Mouse (Mus musculus) cerebellum, adult 8-10 months (tissue): ENCODE measurements around the gene Olfr702.

ENCODE experiments used
- DNase-seq: peaks from one replicate; pipeline ENCODE4 v3.0.0; 2022

Gene Olfr702

DNA sequence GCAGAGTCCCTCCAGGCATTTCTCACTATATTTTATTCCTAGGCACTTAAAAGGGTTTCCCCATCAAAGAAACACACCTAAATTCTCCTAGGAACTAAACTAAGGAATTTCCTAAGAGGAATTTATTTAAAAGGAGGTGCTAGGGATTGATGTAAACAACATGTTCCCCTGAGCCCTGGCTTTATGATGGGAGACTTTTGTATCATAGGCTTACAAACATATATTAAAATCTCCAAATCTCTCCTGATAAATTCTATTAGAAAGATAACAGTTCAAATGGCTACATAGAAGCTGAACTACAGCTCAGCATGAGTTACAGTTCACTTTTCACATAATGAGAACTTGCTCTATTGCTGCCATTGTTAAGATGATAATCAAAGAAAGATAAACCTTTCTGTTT, at the start of gene Olfr702:
TSS of gene Olfr702 (minus strand) at position 101 of the 400 bp plus-strand sequence.
- DNase-seq, result no peak

DNA sequence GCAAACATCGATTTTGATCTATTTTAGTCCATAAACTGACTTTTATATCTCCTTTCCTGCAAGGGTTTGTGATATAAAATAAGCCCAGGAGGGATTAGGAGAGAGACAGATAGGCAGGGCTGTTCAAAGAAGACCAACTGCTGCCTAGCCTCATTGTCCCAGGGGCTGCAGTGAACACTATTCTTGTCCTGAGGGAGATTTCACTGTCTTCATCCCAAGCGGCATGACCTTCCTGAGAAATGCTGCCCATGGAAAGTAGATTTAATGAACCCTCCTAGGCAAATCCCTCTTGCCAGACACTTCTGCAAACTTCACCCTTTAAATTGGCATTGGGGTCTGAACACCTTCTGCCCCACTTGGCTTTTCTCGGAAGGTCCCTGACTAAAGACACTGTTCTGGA, 43.1 kb upstream of the Olfr702 start, which contains the start of gene Olfr705:
TSS of gene Olfr705 (minus strand) at position 101 of the 400 bp plus-strand sequence.
- no peak for DNase-seq

- DNase-seq, result no peak
Measured at GRCm38 (mm10) chr7:106862885-106863284, 29.2 kb upstream of the Olfr702 start, which contains the start of gene Olfr704. Gene Olfr704 (plus strand): TSS chr7:106863185.

DNA sequence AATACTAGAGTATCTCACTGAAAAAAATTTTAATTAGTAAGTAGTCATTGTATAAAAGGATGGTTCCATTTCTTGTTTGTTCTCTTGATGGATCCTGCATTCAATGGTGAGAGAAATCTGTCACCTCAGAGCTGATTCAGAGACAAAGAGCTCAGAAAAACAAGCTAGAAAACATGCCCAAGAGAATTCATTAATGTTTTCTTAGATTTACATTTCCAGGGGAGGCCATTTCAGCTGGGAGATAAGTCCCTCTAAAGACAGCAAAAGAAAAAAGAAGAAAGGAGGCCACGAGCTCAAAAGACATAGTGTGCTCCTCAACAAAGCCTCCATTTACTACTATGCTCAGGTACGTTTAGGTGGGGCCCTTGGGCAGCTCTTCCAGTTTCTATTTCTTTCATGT, 9.4 kb upstream of the Olfr702 start, which contains the start of gene Olfr703:
TSS of gene Olfr703 (plus strand) at position 301 of the 400 bp plus-strand sequence.
- DNase-seq, result no peak

DNA sequence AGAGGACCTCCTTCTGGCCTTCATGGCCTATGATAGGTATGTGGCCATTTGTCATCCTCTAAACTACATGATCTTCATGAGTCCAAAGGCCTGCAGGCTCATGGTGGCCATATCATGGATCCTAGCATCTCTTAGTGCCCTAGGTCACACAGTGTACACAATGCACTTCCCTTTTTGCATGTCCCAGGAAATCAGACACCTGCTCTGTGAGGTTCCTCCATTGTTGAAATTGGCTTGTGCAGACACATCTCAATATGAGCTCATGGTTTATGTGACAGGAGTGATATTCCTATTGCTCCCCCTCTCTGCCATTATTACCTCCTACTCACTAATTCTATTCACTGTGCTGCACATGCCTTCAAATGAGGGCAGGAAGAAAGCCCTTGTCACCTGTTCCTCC, 15.3 kb downstream of the Olfr702 start:
- DNase-seq, result no peak

DNA sequence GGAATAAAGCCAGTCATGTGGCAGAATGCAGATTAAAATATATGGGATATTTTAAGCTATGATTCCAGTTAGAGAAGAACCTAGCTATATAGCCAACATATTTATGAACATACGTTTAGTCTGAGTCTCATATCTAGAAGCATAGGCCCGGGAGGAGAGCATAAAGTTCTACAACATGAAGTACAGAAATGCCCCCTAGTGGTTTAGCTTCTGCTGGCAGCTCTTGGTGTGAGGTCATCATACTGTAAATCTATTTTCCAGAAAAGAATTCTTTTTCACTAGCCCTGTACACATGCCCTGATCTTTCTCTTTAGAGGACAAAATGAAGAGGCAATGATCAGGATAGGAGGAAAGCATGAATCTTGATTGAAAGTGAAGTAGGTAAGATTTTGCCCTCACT, 17.9 kb downstream of the Olfr702 start:
- no peak for DNase-seq

DNA sequence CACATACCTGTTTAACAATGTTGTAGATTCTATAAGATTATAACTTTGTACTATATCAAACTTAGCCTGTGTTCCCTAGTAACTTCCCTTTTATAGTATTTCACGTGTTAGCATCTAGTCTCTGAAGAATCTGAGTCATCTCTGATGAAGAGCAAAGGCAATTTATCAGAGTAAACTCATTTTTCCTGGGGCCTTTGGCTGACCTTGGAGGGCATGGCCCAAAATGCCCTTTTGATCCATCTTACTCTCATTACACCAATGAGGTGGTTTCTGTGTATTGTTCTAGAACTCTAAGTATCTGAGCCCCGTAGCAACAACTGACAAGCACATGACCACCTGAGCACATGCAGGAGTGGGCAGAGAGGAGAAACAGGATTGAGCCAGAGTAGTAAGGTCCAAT, 19.9 kb downstream of the Olfr702 start, which contains the start of gene Olfr701:
TSS of gene Olfr701 (plus strand) at position 301 of the 400 bp plus-strand sequence.
- no peak for DNase-seq

GRCm38 (mm10) chr7:106808734-106809133, 25.0 kb downstream of the Olfr702 start, which contains the start of gene Olfr700:
Gene Olfr700 (minus strand): TSS chr7:106808834.
- no peak for DNase-seq

DNA sequence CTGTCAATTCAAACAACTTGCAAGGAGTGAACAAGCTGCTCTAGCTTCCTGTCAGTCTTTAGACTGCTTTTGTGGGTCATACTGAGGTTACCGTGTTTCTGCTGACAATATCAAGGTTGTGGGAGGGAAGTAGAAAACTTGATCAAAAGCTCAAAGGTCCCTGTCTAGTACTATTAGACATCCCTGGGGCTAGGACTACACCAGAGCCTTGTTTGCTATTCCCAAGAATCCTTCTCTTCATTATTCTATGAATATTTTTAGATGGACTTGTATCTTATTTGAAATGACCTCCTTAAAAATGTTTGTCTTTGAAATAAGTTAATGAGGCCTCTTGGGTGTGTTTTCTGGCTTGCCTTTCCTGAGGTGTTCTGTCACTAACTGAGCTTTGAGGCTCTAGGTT, 40.6 kb downstream of the Olfr702 start, which contains the start of gene Olfr699:
TSS of gene Olfr699 (minus strand) at position 101 of the 400 bp plus-strand sequence.
- DNase-seq, result no peak

GRCm38 (mm10) chr7:106788330-106788729, 45.4 kb downstream of the Olfr702 start:
- no peak for DNase-seq
